In genomic region chr2:144045756-144046560, GRCm38 (mm10) we compare ENCODE assay signal across 11 mouse cellular contexts. TPM values are rescaled to one million over a fixed set of nuclear protein-coding genes. Genes with fewer than 3 reads are reported as not detected.
DNase-seq lines count a peak whose midpoint lies in the region; ATAC-seq and TF ChIP-seq lines count a peak whose summit lies in the region.
"Had no signal": no experiment of that assay in that cellular context is flagged by ENCODE, and none has a peak within 500 bp of the region (broad histone marks: within the 10 kb centered on the region; RNA-seq: fewer than 3 reads in every experiment).

No protein-coding gene starts in this region.

- TF ChIP-seq POLR2A in brain, embryonic 14.5 days (IDR thresholded peaks at IDR 0.05; ENCODE audit: borderline replicate concordance, extremely low read depth, insufficient read depth, insufficient read length, poor library complexity, severe bottlenecking), result no peak

- intact Hi-C loops in left cerebral cortex, postnatal 4 days (cut with DNase I), result no loop called here
- intact Hi-C loops in left cerebral cortex, postnatal 36 days (cut with DNase I), result loop anchor here (10.0 kb wide), 1 partner anchor 119 kb away; no protein-coding TSS in a partner anchor

- peaks cover 15% of the 10 kb centered on the region for H3K9me3 ChIP-seq in forebrain, embryonic 16.5 days (ENCODE audit: control insufficient read depth, low read length)
- H3K9me3 ChIP-seq: liver, embryonic 12.5 days had no signal

- H3K4me1 ChIP-seq in forebrain, embryonic 16.5 days (replicated peaks; ENCODE audit: control insufficient read depth, insufficient read depth, low read length), result no peaks in the 10 kb centered on the region

- H3K4me3 ChIP-seq in forebrain, embryonic 16.5 days (replicated peaks; ENCODE audit: low read length), result no peak overlapping the region
- H3K4me3 ChIP-seq: heart, adult 2 months; liver, embryonic 12.5 days had no signal

- DNase-seq in left cerebral cortex, adult 11 months (ENCODE audit: low spot score), result peak; percentile 28
- no peak for DNase-seq in left cerebral cortex, postnatal 4 days
- DNase-seq in brain, embryonic 14.5 days (ENCODE audit: low read depth), result peak; percentile 19
- peak; percentile 34 to 49 for DNase-seq in left cerebral cortex, postnatal 36 days (ENCODE audit: low spot score in 2 of 2)
- DNase-seq in cerebellum, postnatal 14 days, result no peak
- no peak for DNase-seq in urinary bladder, postnatal 36 days (ENCODE audit: low spot score in 2 of 2)
- DNase-seq: kidney, postnatal 10 days had no signal

- H3K4me2 ChIP-seq in forebrain, embryonic 16.5 days (ENCODE audit: low read length), result no peak overlapping the region
- H3K4me2 ChIP-seq: liver, embryonic 12.5 days had no signal

- H3K36me3 ChIP-seq in forebrain, embryonic 16.5 days (ENCODE audit: control insufficient read depth, insufficient read depth), result no peaks in the 10 kb centered on the region
- H3K36me3 ChIP-seq: liver, embryonic 12.5 days had no signal

- TF ChIP-seq CTCF in brain, embryonic 14.5 days (IDR thresholded peaks at IDR 0.05; ENCODE audit: borderline replicate concordance, extremely low read depth, insufficient read depth, insufficient read length), result no peak

- H3K27ac ChIP-seq in forebrain, embryonic 16.5 days (ENCODE audit: low read length), result no peak overlapping the region
- H3K27ac ChIP-seq: liver, embryonic 12.5 days had no signal

- WGBS in forebrain, embryonic 16.5 days, result 65% methylated on average over 5 of the region's 5 CpGs

- no peak overlapping the region for H3K9ac ChIP-seq in forebrain, embryonic 16.5 days (replicated peaks; ENCODE audit: low read depth, low read length)
- H3K9ac ChIP-seq: liver, embryonic 12.5 days had no signal

- ATAC-seq in forebrain, embryonic 16.5 days, result peak; percentile 40; the same call in 1 of the 2 replicates
- ATAC-seq: liver, embryonic 12.5 days had no signal

- H3K27me3 ChIP-seq in forebrain, embryonic 16.5 days (replicated peaks; ENCODE audit: control insufficient read depth, insufficient read depth, low read length), result no peaks in the 10 kb centered on the region
- H3K27me3 ChIP-seq: liver, embryonic 12.5 days had no signal

RNA-seq across cellular contexts. Expression of gene Banf2, which starts 13.1 kb away (rescaled TPM):
- not detected for total RNA-seq in left cerebral cortex, postnatal 4 days (2021)
- polyA plus RNA-seq in brain, embryonic 14.5 days (2012; rRNA removed), result not detected in 2 replicates
- not detected in 2 replicates for polyA plus RNA-seq in forebrain, embryonic 16.5 days (2015; fragmentation: Nextera tagmentation; extraction: Ambion mirVana)
- not detected for total RNA-seq in left cerebral cortex, postnatal 36 days (2021)
- total RNA-seq: heart, adult 2 months; hematopoietic stem cell, adult 5-6 weeks had no signal
- polyA plus RNA-seq: heart, adult 2 months; liver, embryonic 12.5 days had no signal

RNA-seq across cellular contexts. Expression of gene Rrbp1, which starts 34.9 kb away (rescaled TPM):
- 10 to 100 TPM; 82.5 to 83.9 TPM for total RNA-seq in left cerebral cortex, postnatal 4 days (2021)
- 35.1 and 66.2 TPM in 2 replicates for polyA plus RNA-seq in brain, embryonic 14.5 days (2012; rRNA removed)
- 19.8 and 20.8 TPM in 2 replicates for polyA plus RNA-seq in forebrain, embryonic 16.5 days (2015; fragmentation: Nextera tagmentation; extraction: Ambion mirVana)
- 10 to 100 TPM; 65.1 to 71.8 TPM for total RNA-seq in left cerebral cortex, postnatal 36 days (2021)

Comparison
In these comparisons a context has a peak if more than half of its experiments do, and no peak if none do; other contexts are left out.
1. DNase-seq: peak in left cerebral cortex, adult 11 months (single experiment), brain, embryonic 14.5 days (single experiment) and left cerebral cortex, postnatal 36 days (2 of 2); none in left cerebral cortex, postnatal 4 days (single experiment), cerebellum, postnatal 14 days (0 of 2) and urinary bladder, postnatal 36 days (0 of 2).